Mouse (Mus musculus): ENCODE measurements at regions not wholly inside any gene's neighbourhood (a gene's known extent, or its start where the extent isn't known, plus 50 kb on each side); places are given as distances from the start of the nearest gene placed in this dataset.

GRCm38 (mm10) chr1:29261375-29261774, 481.3 kb upstream of the Gm597 start:
- intact Hi-C loops (cut with DNase I), result no loop called here
- peak in 1 of 2 experiments; percentile 4 for DNase-seq (ENCODE audit: low spot score in 2 of 2)

GRCm38 (mm10) chr1:29216766-29217581, 436.9 kb upstream of the Gm597 start:
- peak in 1 of 2 experiments; percentile 1 for DNase-seq (ENCODE audit: low spot score in 2 of 2)
- intact Hi-C loops (cut with DNase I), result no loop called here
